Mouse (Mus musculus) MEL (cell line): Measurements from ENCODE around the gene Car2.

Experiments used
- CTCF ChIP-seq, 3 experiments: IDR thresholded peaks in 2 of 3; conservative IDR thresholded peaks in 1 of 3; 2 replicates each; pipeline ENCODE4 v1.5.1; 2011 to 2012; ENCODE audit warnings: low read length in 3 of 3, low read depth in 2 of 3, mild to moderate bottlenecking in 2 of 3, improper control_type of control experiment in 1 of 3, inconsistent platforms in 1 of 3, mixed read lengths in 1 of 3, moderate library complexity in 1 of 3; ENCODE audit not compliant: control insufficient read depth in 1 of 3, insufficient read depth in 1 of 3, poor library complexity in 1 of 3, severe bottlenecking in 1 of 3
- E2F4 ChIP-seq: IDR thresholded peaks from 2 replicates; pipeline ENCODE4 v1.6.1; 2011; ENCODE audit warnings: low read depth, low read length, improper control_type of control experiment, borderline replicate concordance
- ELF1 ChIP-seq: IDR thresholded peaks from 2 replicates; pipeline ENCODE4 v1.6.1; 2014; ENCODE audit warnings: low read depth, mild to moderate bottlenecking, inconsistent platforms, low read length, improper control_type of control experiment, moderate library complexity
- MAFK ChIP-seq: IDR thresholded peaks from 2 replicates; pipeline ENCODE4 v1.6.1; 2011; ENCODE audit warnings: low read depth, mild to moderate bottlenecking, low read length, improper control_type of control experiment, borderline replicate concordance
- MAZ ChIP-seq: IDR thresholded peaks from 2 replicates; pipeline ENCODE4 v1.6.1; 2012; ENCODE audit warnings: low read depth, mild to moderate bottlenecking, inconsistent platforms, low read length, improper control_type of control experiment
- POLR2A ChIP-seq, 2 experiments: IDR thresholded peaks; 2 replicates each; pipeline ENCODE4 v1.6.1; 2011 to 2012; ENCODE audit warnings: low read length in 2 of 2, mild to moderate bottlenecking in 2 of 2, control low read depth in 1 of 2, improper control_type of control experiment in 1 of 2, low read depth in 1 of 2, moderate library complexity in 1 of 2; ENCODE audit not compliant: control insufficient read depth in 1 of 2, insufficient read depth in 1 of 2, poor library complexity in 1 of 2
- UBTF ChIP-seq: IDR thresholded peaks from 2 replicates; pipeline ENCODE4 v1.6.1; 2012; ENCODE audit warnings: low read depth, mild to moderate bottlenecking, inconsistent platforms, low read length, improper control_type of control experiment, moderate library complexity, borderline replicate concordance; ENCODE audit not compliant: insufficient read depth
- USF1 ChIP-seq: IDR thresholded peaks from 2 replicates; pipeline ENCODE4 v1.6.1; 2014; ENCODE audit warnings: low read depth, mild to moderate bottlenecking, inconsistent platforms, low read length, improper control_type of control experiment, moderate library complexity
- USF2 ChIP-seq, 2 experiments: IDR thresholded peaks; 2 replicates each; pipeline ENCODE4 v1.6.1; 2011 to 2012; ENCODE audit warnings: improper control_type of control experiment in 2 of 2, low read length in 2 of 2, borderline replicate concordance in 1 of 2, inconsistent platforms in 1 of 2, low read depth in 1 of 2, mild to moderate bottlenecking in 1 of 2; ENCODE audit not compliant: insufficient read depth in 1 of 2
- ZNF384 ChIP-seq: IDR thresholded peaks from 2 replicates; pipeline ENCODE4 v1.6.1; 2012; ENCODE audit warnings: low read depth, mild to moderate bottlenecking, inconsistent platforms, low read length, improper control_type of control experiment

GRCm38 (mm10) chr3:14888549-14888948, 2.5 kb downstream of the Car2 start:
- TF ChIP-seq POLR2A (IDR thresholded peaks at IDR 0.05; ENCODE audit: control insufficient read depth in 1 of 2, insufficient read depth in 1 of 2, low read depth in 1 of 2, low read length in 2 of 2, poor library complexity in 1 of 2) (peak in 1 of 2 experiments; percentile 18; a peak in 1 of 4 replicates), USF1 (no peak), E2F4 (no peak), CTCF (IDR thresholded peaks at IDR 0.05 in 2 of 3, conservative IDR thresholded peaks at IDR 0.05 in 1 of 3; ENCODE audit: control insufficient read depth in 1 of 3, insufficient read depth in 1 of 3, low read depth in 2 of 3, low read length in 3 of 3, poor library complexity in 1 of 3, severe bottlenecking in 1 of 3) (no peak), ELF1 (no peak), MAFK (no peak), USF2 (IDR thresholded peaks at IDR 0.05; ENCODE audit: borderline replicate concordance in 1 of 2, insufficient read depth in 1 of 2, low read depth in 1 of 2, low read length in 2 of 2) (no peak), UBTF (no peak), ZNF384 (no peak), MAZ (no peak)
